Mouse (Mus musculus): ENCODE measurements around the gene Sympk.

Sympk gene

GRCm38 (mm10) chr7:19078732-19079131, 54.6 kb downstream of the Sympk start:
- in situ Hi-C loops (cut with MboI; ENCODE audit: low sequenced_read_pairs): no loop called here

GRCm38 (mm10) chr7:19080451-19080950, 56.3 kb downstream of the Sympk start:
- in situ Hi-C loops (cut with MboI; ENCODE audit: low sequenced_read_pairs): loop anchor here (10.0 kb wide), 1 partner anchor 64 kb away; the partner anchor contains the start of genes Qpctl and Snrpd2

- in situ Hi-C loops (cut with MboI; ENCODE audit: low sequenced_read_pairs): loop anchor here (10.0 kb wide), 1 partner anchor 63 kb away; the partner anchor contains the start of genes Qpctl and Snrpd2
Measured at GRCm38 (mm10) chr7:19082171-19082570, 58.0 kb downstream of the Sympk start.

- in situ Hi-C loops (cut with MboI; ENCODE audit: low sequenced_read_pairs): loop anchor here (10.0 kb wide), 1 partner anchor 62 kb away; the partner anchor contains the start of genes Qpctl and Snrpd2
Measured at GRCm38 (mm10) chr7:19083096-19083495, 58.9 kb downstream of the Sympk start.

GRCm38 (mm10) chr7:19083701-19084100, 59.5 kb downstream of the Sympk start, which contains the start of gene Dmpk:
Gene Dmpk, plus strand, starts transcription at chr7:19083849.
- in situ Hi-C loops (cut with MboI; ENCODE audit: low sequenced_read_pairs): loop anchor here (10.0 kb wide), 1 partner anchor 61 kb away; the partner anchor contains the start of genes Qpctl and Snrpd2

GRCm38 (mm10) chr7:19084277-19084771, 60.1 kb downstream of the Sympk start:
- in situ Hi-C loops (cut with MboI; ENCODE audit: low sequenced_read_pairs): loop anchor here (10.0 kb wide), 1 partner anchor 60 kb away; the partner anchor contains the start of genes Qpctl and Snrpd2

- in situ Hi-C loops (cut with MboI; ENCODE audit: low sequenced_read_pairs): loop anchor here (10.0 kb wide), 1 partner anchor 60 kb away; the partner anchor contains the start of genes Qpctl and Snrpd2
Measured at GRCm38 (mm10) chr7:19084921-19085473, 60.8 kb downstream of the Sympk start.

- in situ Hi-C loops (cut with MboI; ENCODE audit: low sequenced_read_pairs): loop anchor here (10.0 kb wide), 1 partner anchor 59 kb away; the partner anchor contains the start of genes Qpctl and Snrpd2
Measured at GRCm38 (mm10) chr7:19085495-19085894, 61.3 kb downstream of the Sympk start.

GRCm38 (mm10) chr7:19086042-19086441, 61.9 kb downstream of the Sympk start:
- in situ Hi-C loops (cut with MboI; ENCODE audit: low sequenced_read_pairs): loop anchor here (10.0 kb wide), 1 partner anchor 59 kb away; the partner anchor contains the start of genes Qpctl and Snrpd2

GRCm38 (mm10) chr7:19086760-19087159, 62.6 kb downstream of the Sympk start:
- in situ Hi-C loops (cut with MboI; ENCODE audit: low sequenced_read_pairs): loop anchor here (10.0 kb wide), 1 partner anchor 58 kb away; the partner anchor contains the start of genes Qpctl and Snrpd2

GRCm38 (mm10) chr7:19088813-19089212, 64.6 kb downstream of the Sympk start:
- in situ Hi-C loops (cut with MboI; ENCODE audit: low sequenced_read_pairs): loop anchor here (10.0 kb wide), 1 partner anchor 56 kb away; the partner anchor contains the start of genes Qpctl and Snrpd2

- in situ Hi-C loops (cut with MboI; ENCODE audit: low sequenced_read_pairs): no loop called here
Measured at GRCm38 (mm10) chr7:19091913-19092312, 67.7 kb downstream of the Sympk start.

GRCm38 (mm10) chr7:19092381-19093173, 68.4 kb downstream of the Sympk start:
- in situ Hi-C loops (cut with MboI; ENCODE audit: low sequenced_read_pairs): no loop called here

- in situ Hi-C loops (cut with MboI; ENCODE audit: low sequenced_read_pairs): no loop called here
Measured at GRCm38 (mm10) chr7:19093174-19093521, 69.0 kb downstream of the Sympk start.

GRCm38 (mm10) chr7:19093537-19094385, 69.6 kb downstream of the Sympk start:
- in situ Hi-C loops (cut with MboI; ENCODE audit: low sequenced_read_pairs): no loop called here

- in situ Hi-C loops (cut with MboI; ENCODE audit: low sequenced_read_pairs): no loop called here
Measured at GRCm38 (mm10) chr7:19094471-19094825, 70.3 kb downstream of the Sympk start, which contains the start of gene Six5. Gene Six5, plus strand, starts transcription at chr7:19094594.

GRCm38 (mm10) chr7:19094826-19095750, 70.9 kb downstream of the Sympk start:
- in situ Hi-C loops (cut with MboI; ENCODE audit: low sequenced_read_pairs): no loop called here

GRCm38 (mm10) chr7:19095751-19096110, 71.6 kb downstream of the Sympk start:
- in situ Hi-C loops (cut with MboI; ENCODE audit: low sequenced_read_pairs): no loop called here

- in situ Hi-C loops (cut with MboI; ENCODE audit: low sequenced_read_pairs): no loop called here
Measured at GRCm38 (mm10) chr7:19096421-19096976, 72.3 kb downstream of the Sympk start.
